Mouse (Mus musculus): ENCODE data around the gene Ambra1. TPM values are rescaled to one million over a fixed set of nuclear protein-coding genes. Genes with fewer than 3 reads are reported as not detected.

Gene Ambra1
- total and polyA plus RNA-seq, 3 experiments, result 15.8 to 27.1 (median 21.9) TPM

- no peak overlapping the region for H3K27ac ChIP-seq (ENCODE audit: insufficient read depth, low read depth)
- H3K36me3 ChIP-seq (replicated peaks in 1 of 2; ENCODE audit: control insufficient read depth in 1 of 2, insufficient read depth in 1 of 2, low read length in 1 of 2), result peaks cover 0 to 4% of the 10 kb centered on the region in 2 experiments
- H3K4me2 ChIP-seq (ENCODE audit: insufficient read depth, low read depth, poor library complexity, severe bottlenecking), result no peak overlapping the region
- H3K4me1 ChIP-seq (ENCODE audit: control insufficient read depth in 1 of 2, insufficient read depth in 2 of 2), result peaks cover 2 to 9% of the 10 kb centered on the region in 2 experiments; a peak in 3 of 4 replicates
- in situ Hi-C loops (cut with MboI; ENCODE audit: low pct_ligation_motif_present, low pct_unique_long_range_greater_than_20kb, low sequenced_read_pairs) (no loop called here), dilution Hi-C loops (cut with MboI; ENCODE audit: extremely low pct_ligation_motif_present, extremely low pct_unique_long_range_greater_than_20kb, low sequenced_read_pairs) (no loop called here)
- H3K9me3 ChIP-seq (replicated peaks; ENCODE audit: low read length), result no peaks in the 10 kb centered on the region
- TF ChIP-seq MAFK (IDR thresholded peaks at IDR 0.05; ENCODE audit: insufficient replicate concordance, low read length) (no peak), ELF1 (IDR thresholded peaks at IDR 0.05; ENCODE audit: low read depth, low read length) (no peak), MXI1 (IDR thresholded peaks at IDR 0.05; ENCODE audit: low read depth, low read length) (no peak), MYC (IDR thresholded peaks at IDR 0.05; ENCODE audit: low read depth, low read length) (no peak), SMC3 (IDR thresholded peaks at IDR 0.05; ENCODE audit: low read depth, low read length) (no peak), JUN (IDR thresholded peaks at IDR 0.05; ENCODE audit: insufficient read depth, low read depth, low read length) (no peak)
- no peak for DNase-seq (ENCODE audit: extremely low read depth)
- H3K27me3 ChIP-seq (replicated peaks), result no peaks in the 10 kb centered on the region
- H3K9ac ChIP-seq (ENCODE audit: insufficient read depth, low read depth), result no peak overlapping the region
- no peak overlapping the region for H3K4me3 ChIP-seq (replicated peaks in 1 of 3; ENCODE audit: low read depth in 2 of 3, low read length in 2 of 3, poor library complexity in 1 of 3)
- peaks cover 12% of the 10 kb centered on the region for H3K79me2 ChIP-seq (replicated peaks; ENCODE audit: control insufficient read depth, extremely low read depth, insufficient read depth, poor library complexity, severe bottlenecking)
Measured at GRCm38 (mm10) chr2:91705736-91706135, 24.2 kb upstream of the Ambra1 start.

GRCm38 (mm10) chr2:91706456-91706855, 23.5 kb upstream of the Ambra1 start:
- dilution Hi-C loops (cut with MboI; ENCODE audit: extremely low pct_ligation_motif_present, extremely low pct_unique_long_range_greater_than_20kb, low sequenced_read_pairs), result no loop called here
- Histone ChIP-seq H3K4me2 (ENCODE audit: insufficient read depth, low read depth, poor library complexity, severe bottlenecking) (no peak overlapping the region), H3K4me1 (ENCODE audit: control insufficient read depth in 1 of 2, insufficient read depth in 2 of 2) (peaks cover 2 to 9% of the 10 kb centered on the region in 2 experiments; a peak in 3 of 4 replicates), H3K9ac (ENCODE audit: insufficient read depth, low read depth) (no peak overlapping the region), H3K36me3 (replicated peaks in 1 of 2; ENCODE audit: control insufficient read depth in 1 of 2, insufficient read depth in 1 of 2, low read length in 1 of 2) (peaks cover 0 to 4% of the 10 kb centered on the region in 2 experiments), H3K9me3 (replicated peaks; ENCODE audit: low read length) (no peaks in the 10 kb centered on the region), H3K79me2 (replicated peaks; ENCODE audit: control insufficient read depth, extremely low read depth, insufficient read depth, poor library complexity, severe bottlenecking) (peaks cover 15% of the 10 kb centered on the region), H3K27ac (ENCODE audit: insufficient read depth, low read depth) (no peak overlapping the region), H3K4me3 (replicated peaks in 1 of 3; ENCODE audit: low read depth in 2 of 3, low read length in 2 of 3, poor library complexity in 1 of 3) (no peak overlapping the region), H3K27me3 (replicated peaks) (no peaks in the 10 kb centered on the region)
- in situ Hi-C loops (cut with MboI; ENCODE audit: low pct_ligation_motif_present, low pct_unique_long_range_greater_than_20kb, low sequenced_read_pairs), result no loop called here
- TF ChIP-seq USF2 (conservative IDR thresholded peaks at IDR 0.05; ENCODE audit: low read depth, low read length), result no peak
- TF ChIP-seq SMC3 (IDR thresholded peaks at IDR 0.05; ENCODE audit: low read depth, low read length), result no peak
- TF ChIP-seq NRF1 (IDR thresholded peaks at IDR 0.05; ENCODE audit: low read depth, low read length), result no peak
- no peak for TF ChIP-seq JUND (conservative IDR thresholded peaks at IDR 0.05; ENCODE audit: low read depth, low read length)
- TF ChIP-seq JUN (IDR thresholded peaks at IDR 0.05; ENCODE audit: insufficient read depth, low read depth, low read length), result no peak
- no peak for TF ChIP-seq ETS1 (conservative IDR thresholded peaks at IDR 0.05; ENCODE audit: low read depth, low read length)
- TF ChIP-seq HCFC1 (IDR thresholded peaks at IDR 0.05; ENCODE audit: low read depth, low read length), result no peak
- no peak for TF ChIP-seq CHD2 (IDR thresholded peaks at IDR 0.05; ENCODE audit: low read length)
- TF ChIP-seq POLR2AphosphoS2 (IDR thresholded peaks at IDR 0.05; ENCODE audit: low read depth, low read length), result no peak
- no peak for TF ChIP-seq MXI1 (IDR thresholded peaks at IDR 0.05; ENCODE audit: low read depth, low read length)
- TF ChIP-seq ZNF384 (IDR thresholded peaks at IDR 0.05; ENCODE audit: low read depth, low read length), result no peak
- no peak for TF ChIP-seq EP300 (IDR thresholded peaks at IDR 0.05; ENCODE audit: low read length)
- TF ChIP-seq NELFE (IDR thresholded peaks at IDR 0.05; ENCODE audit: low read depth, low read length), result no peak
- DNase-seq (ENCODE audit: extremely low read depth), result no peak
